Mouse (Mus musculus): ENCODE data around the gene Hoxc6. TPM values are rescaled to one million over a fixed set of nuclear protein-coding genes. Genes with fewer than 3 reads are reported as not detected.
A peak's percentile ranks its signal among the peaks of the same experiment; 100 is the strongest.

The Hoxc6 gene
- polyA plus RNA-seq, 1 experiment from 2014 or later: 0.43 TPM

GRCm38 (mm10) chr15:102972254-102972653 lies 25.8 kb upstream of the Hoxc6 start:
- H3K9me3 ChIP-seq (replicated peaks): no peaks in the 10 kb centered on the region
- no peak overlapping the region for H3K4me2 ChIP-seq
- no peak overlapping the region for H3K9ac ChIP-seq
- WGBS: under 1% methylated on average over 21 of the region's 21 CpGs
- H3K4me3 ChIP-seq: no peak overlapping the region
- no peak overlapping the region for H3K27ac ChIP-seq
- H3K4me1 ChIP-seq (replicated peaks): peaks cover 6% of the 10 kb centered on the region
- peaks cover 97% of the 10 kb centered on the region for H3K27me3 ChIP-seq
- no peak for ATAC-seq (replicated peaks; ENCODE audit: insufficient number of reproducible peaks, insufficient read depth, low FRiP score, low read depth)
- H3K36me3 ChIP-seq: no peaks in the 10 kb centered on the region

GRCm38 (mm10) chr15:102972753-102973152 lies 25.3 kb upstream of the Hoxc6 start:
- ATAC-seq (replicated peaks; ENCODE audit: insufficient number of reproducible peaks, insufficient read depth, low FRiP score, low read depth): no peak

GRCm38 (mm10) chr15:102975034-102975433 lies 23.0 kb upstream of the Hoxc6 start:
- peaks cover 98% of the 10 kb centered on the region for H3K27me3 ChIP-seq
- H3K9ac ChIP-seq: no peak overlapping the region
- no peaks in the 10 kb centered on the region for H3K9me3 ChIP-seq (replicated peaks)
- H3K36me3 ChIP-seq: no peaks in the 10 kb centered on the region
- WGBS: 9% methylated on average over 7 of the region's 7 CpGs
- H3K27ac ChIP-seq: no peak overlapping the region
- no peak for ATAC-seq (replicated peaks; ENCODE audit: insufficient number of reproducible peaks, insufficient read depth, low FRiP score, low read depth)
- no peak overlapping the region for H3K4me2 ChIP-seq
- peaks cover 8% of the 10 kb centered on the region for H3K4me1 ChIP-seq (replicated peaks)
- no peak overlapping the region for H3K4me3 ChIP-seq

More at GRCm38 (mm10) chr15:102972753-102973152, 25.3 kb upstream of the Hoxc6 start:
- no peak overlapping the region for H3K4me2 ChIP-seq
- 7% methylated on average over 6 of the region's 6 CpGs for WGBS
- H3K9ac ChIP-seq: no peak overlapping the region
- H3K36me3 ChIP-seq: no peaks in the 10 kb centered on the region
- H3K4me3 ChIP-seq: no peak overlapping the region
- H3K4me1 ChIP-seq (replicated peaks): peaks cover 8% of the 10 kb centered on the region
- no peaks in the 10 kb centered on the region for H3K9me3 ChIP-seq (replicated peaks)
- H3K27me3 ChIP-seq: peaks cover 97% of the 10 kb centered on the region
- H3K27ac ChIP-seq: no peak overlapping the region

GRCm38 (mm10) chr15:102975688-102976111 lies 22.4 kb upstream of the Hoxc6 start:
- Histone ChIP-seq H3K27ac (no peak overlapping the region), H3K4me3 (no peak overlapping the region), H3K36me3 (no peaks in the 10 kb centered on the region), H3K9ac (no peak overlapping the region), H3K27me3 (peaks cover 98% of the 10 kb centered on the region), H3K9me3 (replicated peaks) (no peaks in the 10 kb centered on the region), H3K4me1 (replicated peaks) (peaks cover 8% of the 10 kb centered on the region), H3K4me2 (no peak overlapping the region)
- WGBS: 2% methylated on average over 21 of the region's 21 CpGs
- ATAC-seq (replicated peaks; ENCODE audit: insufficient number of reproducible peaks, insufficient read depth, low FRiP score, low read depth): no peak

- WGBS: 4% methylated on average over 13 of the region's 20 CpGs
Observed at GRCm38 (mm10) chr15:102976171-102976570, 21.9 kb upstream of the Hoxc6 start, which contains the start of gene Hoxc9. Gene Hoxc9 (plus strand): TSS chr15:102976439.

GRCm38 (mm10) chr15:102976631-102977422 lies 21.2 kb upstream of the Hoxc6 start:
- WGBS: 2% methylated on average over 37 of the region's 37 CpGs
- no peak for ATAC-seq (replicated peaks; ENCODE audit: insufficient number of reproducible peaks, insufficient read depth, low FRiP score, low read depth)
- Histone ChIP-seq H3K4me3 (peak overlapping the region; percentile 35), H3K36me3 (no peaks in the 10 kb centered on the region), H3K27ac (no peak overlapping the region), H3K4me1 (replicated peaks) (peaks cover 15% of the 10 kb centered on the region), H3K4me2 (peak overlapping the region; percentile 50), H3K9ac (0 out of 2 replicates have a peak overlapping the region, but pooled peaks have one; percentile 21), H3K9me3 (replicated peaks) (no peaks in the 10 kb centered on the region), H3K27me3 (peaks cover 98% of the 10 kb centered on the region)

More at GRCm38 (mm10) chr15:102976171-102976570, 21.9 kb upstream of the Hoxc6 start, which contains the start of gene Hoxc9:
- Histone ChIP-seq H3K27ac (no peak within 1 kb of the TSS), H3K4me2 (peak within 1 kb of the TSS; percentile 50), H3K27me3 (peaks cover 98% of the 10 kb centered on the region), H3K36me3 (no peaks in the 10 kb centered on the region), H3K4me1 (replicated peaks) (peaks cover 8% of the 10 kb centered on the region), H3K9ac (0 out of 2 replicates have a peak within 1 kb of the TSS, but pooled peaks have one; percentile 21), H3K9me3 (replicated peaks) (no peaks in the 10 kb centered on the region), H3K4me3 (peak within 1 kb of the TSS; percentile 35)
- ATAC-seq (replicated peaks; ENCODE audit: insufficient number of reproducible peaks, insufficient read depth, low FRiP score, low read depth): no peak

GRCm38 (mm10) chr15:102977423-102977974 lies 20.6 kb upstream of the Hoxc6 start:
- no peak for ATAC-seq (replicated peaks; ENCODE audit: insufficient number of reproducible peaks, insufficient read depth, low FRiP score, low read depth)
- Histone ChIP-seq H3K9me3 (replicated peaks) (no peaks in the 10 kb centered on the region), H3K4me2 (peak overlapping the region; percentile 50), H3K9ac (0 out of 2 replicates have a peak overlapping the region, but pooled peaks have one; percentile 21), H3K36me3 (no peaks in the 10 kb centered on the region), H3K4me3 (peak overlapping the region; percentile 35), H3K27me3 (peaks cover 98% of the 10 kb centered on the region), H3K4me1 (replicated peaks) (peaks cover 19% of the 10 kb centered on the region), H3K27ac (no peak overlapping the region)
- WGBS: 2% methylated on average over 16 of the region's 16 CpGs

- no peaks in the 10 kb centered on the region for H3K9me3 ChIP-seq (replicated peaks)
- no peak overlapping the region for H3K4me2 ChIP-seq
- 8% methylated on average over 13 of the region's 13 CpGs for WGBS
- H3K9ac ChIP-seq: no peak overlapping the region
- H3K27me3 ChIP-seq: peaks cover 98% of the 10 kb centered on the region
- H3K27ac ChIP-seq: no peak overlapping the region
- no peaks in the 10 kb centered on the region for H3K36me3 ChIP-seq
- H3K4me3 ChIP-seq: no peak overlapping the region
- H3K4me1 ChIP-seq (replicated peaks): peaks cover 19% of the 10 kb centered on the region
- ATAC-seq (replicated peaks; ENCODE audit: insufficient number of reproducible peaks, insufficient read depth, low FRiP score, low read depth): no peak
Observed at GRCm38 (mm10) chr15:102978615-102979515, 19.2 kb upstream of the Hoxc6 start.

GRCm38 (mm10) chr15:102979936-102980335 lies 18.1 kb upstream of the Hoxc6 start:
- Histone ChIP-seq H3K4me3 (no peak overlapping the region), H3K36me3 (no peaks in the 10 kb centered on the region), H3K27ac (no peak overlapping the region), H3K9ac (no peak overlapping the region), H3K4me1 (replicated peaks) (peaks cover 19% of the 10 kb centered on the region), H3K4me2 (no peak overlapping the region), H3K9me3 (replicated peaks) (no peaks in the 10 kb centered on the region), H3K27me3 (peaks cover 100% of the 10 kb centered on the region)
- 0% methylated on average over 1 of the region's 1 CpGs for WGBS
- ATAC-seq (replicated peaks; ENCODE audit: insufficient number of reproducible peaks, insufficient read depth, low FRiP score, low read depth): no peak

GRCm38 (mm10) chr15:102980352-102980751 lies 17.7 kb upstream of the Hoxc6 start:
- Histone ChIP-seq H3K27me3 (peaks cover 100% of the 10 kb centered on the region), H3K36me3 (no peaks in the 10 kb centered on the region), H3K9ac (no peak overlapping the region), H3K4me3 (no peak overlapping the region), H3K27ac (no peak overlapping the region), H3K9me3 (replicated peaks) (no peaks in the 10 kb centered on the region), H3K4me1 (replicated peaks) (peaks cover 19% of the 10 kb centered on the region), H3K4me2 (no peak overlapping the region)
- WGBS: 5% methylated on average over 11 of the region's 11 CpGs
- no peak for ATAC-seq (replicated peaks; ENCODE audit: insufficient number of reproducible peaks, insufficient read depth, low FRiP score, low read depth)

- ATAC-seq (replicated peaks; ENCODE audit: insufficient number of reproducible peaks, insufficient read depth, low FRiP score, low read depth): no peak
- Histone ChIP-seq H3K4me1 (replicated peaks) (peaks cover 19% of the 10 kb centered on the region), H3K36me3 (no peaks in the 10 kb centered on the region), H3K9me3 (replicated peaks) (no peaks in the 10 kb centered on the region), H3K27ac (no peak overlapping the region), H3K4me3 (peak overlapping the region; percentile 32; the same call in 1 of the 2 replicates), H3K9ac (no peak overlapping the region), H3K27me3 (peaks cover 100% of the 10 kb centered on the region), H3K4me2 (no peak overlapping the region)
- 0% methylated on average over 14 of the region's 14 CpGs for WGBS
Observed at GRCm38 (mm10) chr15:102980912-102981311, 17.1 kb upstream of the Hoxc6 start.

Data from heart, embryonic 15.5 days (tissue).